Mouse (Mus musculus) cerebellum, adult 8-10 months (tissue): ENCODE data around the gene Fbxo10.
"Not testable (repeated sequence)": the region's sequence is repeated elsewhere in the genome, so short reads cannot be mapped to it uniquely, and the experiment has no call there.

Source experiments
- DNase-seq: peaks from one replicate; pipeline ENCODE4 v3.0.0; 2022

The Fbxo10 gene

DNA sequence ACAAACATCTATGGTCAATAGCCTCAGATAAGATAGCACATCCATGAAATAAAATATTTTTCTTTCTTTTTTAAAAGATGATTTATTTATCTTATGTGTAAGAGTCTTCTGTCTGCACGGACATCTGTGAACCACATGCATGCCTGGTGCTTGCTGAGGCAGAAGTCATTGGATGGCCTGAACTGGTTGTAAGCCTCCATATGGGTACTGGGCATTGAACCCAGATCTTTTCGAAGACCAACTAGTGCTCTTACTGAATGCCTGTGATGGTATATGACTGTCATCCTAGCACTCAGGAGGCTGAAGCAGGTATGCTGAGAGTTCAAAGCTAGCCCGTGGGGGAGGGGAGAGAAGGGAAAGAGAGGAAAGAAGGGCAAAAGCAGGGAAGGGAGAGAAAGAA lies 86.3 kb downstream of the Fbxo10 start:
- no peak for DNase-seq

DNA sequence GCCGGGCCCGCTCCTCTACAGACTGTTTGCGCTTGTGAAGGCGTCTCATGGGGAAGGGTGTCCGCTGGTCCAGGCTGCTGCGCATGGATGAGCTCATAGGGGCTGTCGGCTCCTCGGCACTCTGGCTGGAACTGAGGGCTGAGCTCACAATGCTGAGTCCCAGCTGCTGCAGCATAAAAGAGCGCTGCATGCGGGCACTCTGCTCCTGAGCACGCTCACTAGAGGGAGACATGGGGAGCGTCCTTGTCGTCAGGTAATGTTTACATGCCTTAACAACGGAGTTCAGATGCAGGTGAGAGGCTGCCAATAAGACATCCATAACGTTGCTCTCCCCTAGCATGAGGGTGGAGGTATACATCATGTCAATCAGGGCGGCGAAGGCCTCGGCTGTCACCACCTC lies 89.6 kb downstream of the Fbxo10 start:
- no peak for DNase-seq

GRCm38 (mm10) chr4:44993847-44994246 lies 90.6 kb downstream of the Fbxo10 start:
- DNase-seq = no peak

GRCm38 (mm10) chr4:44993179-44993578 lies 91.2 kb downstream of the Fbxo10 start:
- DNase-seq = not testable (repeated sequence)

GRCm38 (mm10) chr4:44992330-44992729 lies 92.1 kb downstream of the Fbxo10 start:
- DNase-seq = not testable (repeated sequence)

GRCm38 (mm10) chr4:44990560-44990959 lies 93.8 kb downstream of the Fbxo10 start:
- no peak for DNase-seq
